Mouse (Mus musculus) ES-Bruce4 (cell line): ENCODE data around the gene Sos1.

Experiments used
- CTCF ChIP-seq: IDR thresholded peaks from one replicate; pipeline ENCODE4 v1.8.1; 2011; ENCODE audit warnings: low read depth, low read length
- POLR2A ChIP-seq: IDR thresholded peaks from one replicate; pipeline ENCODE4 v1.8.1; 2011; ENCODE audit warnings: low read length; ENCODE audit not compliant: insufficient read depth

DNA sequence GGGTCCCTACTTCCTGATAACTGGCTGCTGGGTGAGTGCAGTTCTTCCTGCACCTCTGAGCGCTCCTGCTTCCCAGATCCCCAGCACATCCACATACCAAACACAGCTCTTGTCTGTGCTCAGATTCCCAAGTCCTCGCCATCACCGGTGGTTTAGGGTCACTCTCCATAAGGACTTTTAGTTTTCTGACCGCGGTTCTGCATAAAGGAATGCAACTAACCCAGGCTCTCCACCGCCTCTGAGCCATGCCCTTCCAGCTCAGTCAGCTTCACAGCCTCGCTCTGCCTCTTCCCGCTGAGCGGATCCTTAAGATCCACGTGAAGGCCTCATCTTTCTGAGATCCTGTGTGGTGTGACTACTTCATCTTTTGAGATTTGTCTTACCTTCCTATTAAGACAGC is 90.2 kb downstream of the Sos1 start:
- no peak for TF ChIP-seq POLR2A
- TF ChIP-seq CTCF, result no peak
